Mouse (Mus musculus) liver (tissue): ENCODE results near the gene Coq5.
"Not testable (repeated sequence)": the region's sequence is repeated elsewhere in the genome, so short reads cannot be mapped to it uniquely, and the experiment has no call there.

Source experiments
- DNase-seq: peaks from one replicate; pipeline ENCODE4 v3.0.0-alpha.2; 2020; ENCODE audit warnings: mixed read lengths

Gene Coq5

DNA sequence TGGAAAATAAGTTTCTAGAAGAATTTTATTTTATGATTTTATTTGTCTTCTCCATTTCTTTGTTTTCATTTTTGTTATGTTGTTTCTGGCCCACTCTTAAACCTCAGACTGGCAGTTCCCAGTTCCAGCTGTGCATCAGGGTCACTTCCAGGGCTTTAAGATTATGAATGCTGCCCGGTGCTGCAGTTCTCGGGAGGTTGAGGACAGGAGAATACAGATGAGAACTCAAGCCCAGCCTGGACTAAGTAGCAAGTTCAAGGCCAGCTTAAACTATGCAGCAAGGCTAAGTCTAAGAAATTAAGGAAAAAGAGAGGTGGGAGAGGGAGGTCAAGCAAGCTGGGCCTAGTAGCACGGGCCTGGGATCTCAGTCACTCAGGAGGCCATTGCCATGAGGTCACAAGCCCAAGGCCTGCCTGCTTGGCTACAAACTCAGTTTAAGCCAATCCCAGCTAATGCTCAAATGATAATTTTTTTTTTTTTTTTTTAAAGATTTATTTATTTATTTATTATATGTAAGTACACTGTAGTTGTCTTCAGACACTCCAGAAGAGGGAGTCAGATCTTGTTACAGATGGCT is 11.9 kb upstream of the Coq5 start:
- no peak for DNase-seq

DNA sequence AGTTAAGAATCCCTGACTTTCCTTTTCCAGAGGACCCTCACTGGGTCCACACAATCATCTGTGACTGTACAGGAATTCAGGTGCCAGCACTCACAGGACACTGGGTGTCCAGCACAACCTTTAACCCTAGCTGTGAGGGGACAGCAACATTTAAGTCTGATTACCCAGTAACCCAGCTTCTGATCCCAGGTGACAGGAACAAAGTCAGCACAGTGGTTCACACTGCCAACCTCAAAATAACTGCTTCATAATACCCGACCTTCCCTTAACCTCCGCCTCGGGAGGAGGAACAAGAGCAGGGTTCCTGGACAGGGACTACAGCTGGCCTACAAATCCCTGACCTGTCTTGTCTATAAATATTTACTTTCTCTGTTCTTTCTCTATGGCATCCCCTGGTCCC is 11.2 kb upstream of the Coq5 start:
- no peak for DNase-seq

DNA sequence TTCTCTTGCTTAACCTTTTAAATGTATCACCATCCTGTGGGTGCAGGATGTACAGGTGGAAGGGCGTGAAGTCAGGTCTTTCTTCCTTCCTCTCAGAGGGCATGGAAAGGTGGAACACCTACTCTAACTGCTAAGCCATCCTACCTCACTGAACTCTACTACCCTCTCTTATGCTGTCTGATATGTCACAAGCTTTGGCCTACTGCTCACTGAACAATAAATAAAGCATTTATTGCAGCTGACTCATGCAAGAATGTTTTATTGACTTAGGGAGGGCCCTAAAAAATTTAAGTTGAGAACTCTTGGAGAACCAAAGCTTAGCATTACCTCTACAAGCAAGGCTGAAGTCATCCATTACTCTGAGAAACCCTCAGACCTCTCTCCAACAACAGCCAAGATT is 9.5 kb upstream of the Coq5 start:
- DNase-seq = no peak

GRCm38 (mm10) chr5:115271931-115272811 is 7.3 kb upstream of the Coq5 start:
- DNase-seq = peak; percentile 70

DNA sequence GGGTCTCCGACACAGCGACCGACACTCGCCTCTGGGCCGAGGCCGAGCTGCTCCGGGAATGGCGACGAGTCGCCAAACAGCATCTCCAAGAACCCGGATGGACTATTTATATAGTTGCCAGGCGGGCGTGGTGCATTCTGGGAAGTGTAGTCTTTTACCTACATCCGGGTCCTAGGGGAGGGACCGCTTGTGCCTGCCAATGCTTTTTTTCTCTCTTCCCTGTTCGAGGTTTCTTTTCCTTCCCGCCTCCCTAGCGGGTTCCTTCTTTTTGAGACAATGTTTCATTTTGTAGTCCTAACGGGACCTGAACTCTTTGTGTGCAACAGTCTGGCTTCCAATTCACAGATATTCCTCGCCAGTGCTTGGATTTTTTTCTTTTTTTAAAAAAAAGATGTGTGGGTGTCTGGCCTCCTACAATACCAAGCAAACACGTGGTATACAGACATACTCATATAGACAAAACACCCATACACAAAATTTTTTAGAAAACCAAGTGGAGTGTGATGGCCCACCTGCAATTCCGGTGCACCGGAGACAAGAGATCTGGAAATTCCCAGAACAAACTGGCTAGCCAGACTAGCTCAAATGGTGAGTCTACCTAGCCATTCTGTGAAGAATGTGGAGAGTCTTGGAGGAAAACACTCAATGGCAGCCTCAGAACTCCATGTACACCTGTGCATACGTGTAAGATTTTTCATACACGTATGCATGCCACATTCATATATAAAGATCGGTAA is 6.5 kb upstream of the Coq5 start, which contains the start of gene Rnf10:
Gene Rnf10 (minus strand): TSS at position 87 of the 737 bp plus-strand sequence.
- DNase-seq = peak; percentile 96

GRCm38 (mm10) chr5:115273549-115274135 is 5.8 kb upstream of the Coq5 start:
- DNase-seq = no peak

GRCm38 (mm10) chr5:115274353-115274752 is 5.1 kb upstream of the Coq5 start:
- no peak for DNase-seq

GRCm38 (mm10) chr5:115274771-115275170 is 4.7 kb upstream of the Coq5 start:
- DNase-seq = no peak

DNA sequence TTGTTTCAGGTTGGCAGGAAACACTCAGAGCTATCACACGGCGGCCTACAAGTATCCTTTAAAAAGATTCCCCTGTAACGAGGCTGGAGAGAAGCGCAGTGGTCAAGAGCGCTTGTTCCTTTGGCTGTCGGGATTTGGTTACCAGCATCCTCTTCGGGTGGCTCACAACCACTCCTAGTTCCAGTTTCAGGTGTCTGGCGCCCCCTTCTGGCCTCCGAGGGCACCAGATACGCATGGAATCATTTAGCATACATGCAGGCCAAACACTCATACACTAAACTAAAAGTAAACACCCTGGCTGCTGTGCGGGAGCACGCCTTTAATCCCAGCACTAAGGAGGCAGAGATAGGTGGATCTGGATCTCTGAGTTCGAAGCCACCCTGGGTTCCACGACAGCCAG is 3.5 kb upstream of the Coq5 start:
- peak; percentile 80 for DNase-seq

GRCm38 (mm10) chr5:115278053-115278452 is 1.4 kb upstream of the Coq5 start:
- DNase-seq = no peak

GRCm38 (mm10) chr5:115278785-115279184 is 681 bp upstream of the Coq5 start:
- no peak for DNase-seq

- peak; percentile 34 for DNase-seq
These were observed 703 bp downstream of the Coq5 start for GRCm38 (mm10) chr5:115280050-115280687.

GRCm38 (mm10) chr5:115284735-115285134 is 5.3 kb downstream of the Coq5 start:
- DNase-seq = peak; percentile 40

DNA sequence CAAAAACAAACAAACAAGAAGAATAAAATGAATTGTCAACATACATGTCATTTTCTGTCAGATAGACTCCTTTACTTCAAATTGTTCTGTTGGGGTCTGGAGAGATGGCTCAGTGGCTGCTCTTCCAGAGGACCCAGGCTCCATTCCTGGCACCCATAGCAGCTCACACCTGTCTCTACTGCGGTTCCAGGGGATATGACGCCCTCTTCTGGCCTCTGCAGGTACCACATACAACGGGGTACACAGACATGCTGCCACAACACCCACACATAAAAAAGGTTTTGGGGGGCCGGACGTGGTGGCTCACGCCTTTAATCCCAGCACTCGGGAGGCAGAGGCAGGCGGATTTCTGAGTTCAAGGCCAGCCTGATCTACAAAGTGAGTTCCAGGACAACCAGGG is 14.7 kb downstream of the Coq5 start:
- DNase-seq = peak; percentile 38

DNA sequence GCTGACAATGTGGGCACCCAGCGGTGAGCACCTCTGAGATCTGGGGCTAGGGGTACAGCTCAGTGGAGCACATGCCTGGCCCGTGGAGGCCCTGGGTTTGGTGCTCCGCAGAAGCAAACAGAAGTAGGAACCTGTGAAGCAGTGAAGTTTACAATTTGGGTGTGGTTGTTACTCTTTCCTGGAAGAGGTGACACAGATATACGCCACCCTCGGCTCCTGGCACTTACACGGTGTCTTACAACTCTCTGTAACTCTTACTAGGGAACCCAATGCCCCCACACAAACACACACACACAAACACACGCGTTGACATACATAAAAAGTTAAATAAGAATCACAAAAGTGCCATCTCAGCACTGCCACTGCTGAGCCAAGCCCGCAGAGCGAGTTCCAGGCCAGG is 16.9 kb downstream of the Coq5 start:
- peak; percentile 60 for DNase-seq

- peak; percentile 68 for DNase-seq
These were observed 20.7 kb downstream of the Coq5 start for GRCm38 (mm10) chr5:115300035-115300744.

GRCm38 (mm10) chr5:115300792-115301614 is 21.5 kb downstream of the Coq5 start, which contains the start of gene Dynll1:
Gene Dynll1, minus strand, starts transcription at chr5:115300999.
- DNase-seq = peak; percentile 99

DNA sequence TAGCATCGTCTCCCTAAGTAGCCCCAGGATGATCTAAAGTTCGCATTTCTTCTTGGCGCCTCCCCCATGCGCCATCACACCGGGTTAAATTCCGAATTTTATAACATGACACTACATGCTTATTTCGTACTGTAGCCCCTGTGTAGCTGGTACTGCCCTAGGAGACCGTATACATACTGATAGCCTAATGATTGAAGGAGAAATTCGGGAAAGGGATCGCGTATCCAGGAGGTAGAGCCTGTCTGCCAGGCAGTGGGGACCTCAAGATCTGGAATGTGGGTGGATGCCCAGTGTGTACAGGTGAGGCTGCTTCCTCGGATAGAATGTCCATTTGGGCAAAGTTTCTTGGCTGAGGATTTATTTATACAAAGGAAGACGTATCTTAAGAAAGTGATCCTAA is 22.1 kb downstream of the Coq5 start:
- no peak for DNase-seq

DNA sequence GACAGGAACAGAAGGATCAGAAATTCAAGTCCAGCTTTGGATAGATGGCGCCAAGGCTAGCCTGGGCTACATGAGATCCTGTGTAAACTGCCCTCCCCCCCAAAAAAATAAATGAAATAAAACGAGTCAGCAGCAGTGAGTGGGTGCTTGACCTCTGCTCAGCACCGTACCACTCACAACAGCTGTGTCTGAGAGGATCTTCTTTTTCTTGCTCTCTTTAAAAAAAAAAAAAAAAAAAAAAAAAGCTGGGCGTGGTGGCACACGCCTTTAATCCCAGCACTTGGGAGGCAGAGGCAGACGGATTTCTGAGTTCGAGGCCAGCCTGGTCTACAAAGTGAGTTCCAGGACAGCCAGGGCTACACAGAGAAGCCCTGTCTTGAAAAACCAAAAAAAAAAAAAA is 22.7 kb downstream of the Coq5 start:
- DNase-seq = not testable (repeated sequence)

DNA sequence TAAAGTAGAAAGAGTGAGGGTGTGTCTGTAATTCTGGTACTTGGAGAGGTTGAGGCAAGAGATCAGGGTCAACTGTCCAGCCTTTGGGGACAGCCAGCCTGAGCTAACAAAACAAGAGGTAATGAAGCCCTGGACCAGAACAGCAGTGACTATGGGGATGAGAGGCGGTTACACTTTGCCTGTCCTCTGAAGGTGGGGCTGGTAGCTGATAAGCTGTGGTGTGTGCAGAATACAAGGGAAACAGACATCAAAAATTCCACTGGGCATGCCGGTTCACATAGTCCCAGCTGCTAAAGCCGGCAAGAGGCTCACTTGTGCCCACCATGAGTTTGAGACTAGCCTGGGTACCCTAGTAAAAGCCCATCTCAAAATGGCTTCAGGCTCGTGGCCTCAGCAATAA is 32.9 kb downstream of the Coq5 start:
- DNase-seq = peak; percentile 55
